Mouse (Mus musculus): Measurements from ENCODE around the gene Spata32. TPM values are rescaled to one million over a fixed set of nuclear protein-coding genes. Genes with fewer than 3 reads are reported as not detected.
A peak's percentile ranks its signal among the peaks of the same experiment; 100 is the strongest.

The Spata32 gene
- polyA plus RNA-seq, 1 experiment from 2014 or later = not detected

- Histone ChIP-seq H3K27me3 (ENCODE audit: control insufficient read depth, insufficient read depth, low read length) (no peaks in the 10 kb centered on the region), H3K9ac (replicated peaks; ENCODE audit: low read length) (no peak overlapping the region), H3K36me3 (replicated peaks; ENCODE audit: control insufficient read depth, insufficient read depth, low read depth, low read length) (no peaks in the 10 kb centered on the region), H3K4me1 (ENCODE audit: control insufficient read depth, insufficient read depth, low read length) (no peaks in the 10 kb centered on the region), H3K4me3 (ENCODE audit: low read depth, low read length) (no peak overlapping the region), H3K4me2 (ENCODE audit: low read depth, low read length) (no peak overlapping the region), H3K9me3 (replicated peaks; ENCODE audit: control insufficient read depth, low read length) (no peaks in the 10 kb centered on the region), H3K27ac (replicated peaks; ENCODE audit: low read depth, low read length) (no peak overlapping the region)
- ATAC-seq (replicated peaks; ENCODE audit: insufficient number of reproducible peaks, low FRiP score, low TSS enrichment, low read depth) (no peak), DNase-seq (ENCODE audit: low spot score) (no peak)
- WGBS = 90% methylated on average over 11 of the region's 11 CpGs
Measured at GRCm38 (mm10) chr11:103160738-103161137, 57.5 kb downstream of the Spata32 start.

GRCm38 (mm10) chr11:103158621-103159478 lies 59.4 kb downstream of the Spata32 start:
- Histone ChIP-seq H3K9me3 (replicated peaks; ENCODE audit: control insufficient read depth, low read length) (no peaks in the 10 kb centered on the region), H3K4me3 (ENCODE audit: low read depth, low read length) (peak overlapping the region; percentile 8; the same call in 1 of the 2 replicates), H3K36me3 (replicated peaks; ENCODE audit: control insufficient read depth, insufficient read depth, low read depth, low read length) (no peaks in the 10 kb centered on the region), H3K9ac (replicated peaks; ENCODE audit: low read length) (peak overlapping the region; percentile 3; the same call in 1 of the 2 replicates), H3K4me2 (ENCODE audit: low read depth, low read length) (peak overlapping the region; percentile 49), H3K27ac (replicated peaks; ENCODE audit: low read depth, low read length) (no peak overlapping the region), H3K4me1 (ENCODE audit: control insufficient read depth, insufficient read depth, low read length) (no peaks in the 10 kb centered on the region), H3K27me3 (ENCODE audit: control insufficient read depth, insufficient read depth, low read length) (no peaks in the 10 kb centered on the region)
- ATAC-seq (replicated peaks; ENCODE audit: insufficient number of reproducible peaks, low FRiP score, low TSS enrichment, low read depth) (peak; percentile 89), DNase-seq (ENCODE audit: low spot score) (peak; percentile 91)
- under 1% methylated on average over 25 of the region's 25 CpGs for WGBS

Other genes starting within 250 kb of the Spata32 start
- gene Nmt1, start 190.2 kb downstream of the Spata32 start, polyA plus RNA-seq (2014; fragmentation: Nextera tagmentation; extraction: Ambion mirVana) = 48.6 and 49.6 TPM in 2 replicates
- gene Dcakd, start 190.1 kb downstream of the Spata32 start, polyA plus RNA-seq (2014; fragmentation: Nextera tagmentation; extraction: Ambion mirVana) = 273 and 276 TPM in 2 replicates
- 0.87 and 1.1 TPM in 2 replicates for gene Plcd3, start 116.8 kb downstream of the Spata32 start, polyA plus RNA-seq (2014; fragmentation: Nextera tagmentation; extraction: Ambion mirVana)
- 6.4 and 7.8 TPM in 2 replicates for gene Acbd4, start 116.8 kb downstream of the Spata32 start, polyA plus RNA-seq (2014; fragmentation: Nextera tagmentation; extraction: Ambion mirVana)
- 5.3 and 5.6 TPM in 2 replicates for gene Hexim1, start 102.2 kb downstream of the Spata32 start, polyA plus RNA-seq (2014; fragmentation: Nextera tagmentation; extraction: Ambion mirVana)
- gene Hexim2, start 86.0 kb downstream of the Spata32 start, polyA plus RNA-seq (2014; fragmentation: Nextera tagmentation; extraction: Ambion mirVana) = 7.1 and 8.3 TPM in 2 replicates
- 0.70 and 0.72 TPM in 2 replicates for gene Fmnl1, start 47.3 kb downstream of the Spata32 start, polyA plus RNA-seq (2014; fragmentation: Nextera tagmentation; extraction: Ambion mirVana)
- gene 1700023F06Rik, start 9.9 kb downstream of the Spata32 start, polyA plus RNA-seq (2014; fragmentation: Nextera tagmentation; extraction: Ambion mirVana) = 0.25 TPM in 2 replicates
- gene Map3k14, start 49.0 kb upstream of the Spata32 start, polyA plus RNA-seq (2014; fragmentation: Nextera tagmentation; extraction: Ambion mirVana) = 1.9 and 2.9 TPM in 2 replicates
- gene Arhgap27, start 145.3 kb upstream of the Spata32 start, polyA plus RNA-seq (2014; fragmentation: Nextera tagmentation; extraction: Ambion mirVana) = 2.9 and 3.7 TPM in 2 replicates
- 5.2 and 5.9 TPM in 2 replicates for gene Plekhm1, start 194.3 kb upstream of the Spata32 start, polyA plus RNA-seq (2014; fragmentation: Nextera tagmentation; extraction: Ambion mirVana)

Data from embryonic facial prominence, embryonic 11.5 days (tissue).